Mouse (Mus musculus) kidney, adult 2 months (tissue): ENCODE measurements around the gene Atp8a1. TPM values are rescaled to one million over a fixed set of nuclear protein-coding genes. Genes with fewer than 3 reads are reported as not detected.

ENCODE experiments used
- DNase-seq: peaks from one replicate; pipeline ENCODE4 v3.0.0; 2021
- H3K27ac ChIP-seq: fragments of 200-500 bp; 2 replicates; pipeline ENCODE4 v1.5.1; 2012; ENCODE audit warnings: low read depth, low read length, control low read depth, inconsistent platforms; ENCODE audit not compliant: insufficient read depth
- H3K27me3 ChIP-seq: fragments of 200-500 bp; replicated peaks from 2 replicates; pipeline ENCODE4 v1.6.1; 2012; ENCODE audit warnings: mild to moderate bottlenecking, moderate library complexity, low read length, inconsistent platforms; ENCODE audit not compliant: control insufficient read depth, insufficient read depth
- H3K36me3 ChIP-seq: fragments of 200-500 bp; 2 replicates; pipeline ENCODE4 v1.6.1; 2012; ENCODE audit warnings: mild to moderate bottlenecking, moderate library complexity, low read length, inconsistent platforms; ENCODE audit not compliant: control insufficient read depth, insufficient read depth
- H3K4me1 ChIP-seq: fragments of 200-500 bp; 2 replicates; pipeline ENCODE4 v1.6.1; 2011; ENCODE audit warnings: low read length; ENCODE audit not compliant: control insufficient read depth, insufficient read depth
- H3K4me3 ChIP-seq: fragments of 200-500 bp; 2 replicates; pipeline ENCODE4 v1.5.1; 2011; ENCODE audit warnings: mild to moderate bottlenecking, low read depth, low read length, control low read depth; ENCODE audit not compliant: insufficient read depth
- CTCF ChIP-seq: fragments of 200-500 bp; conservative IDR thresholded peaks from 2 replicates; pipeline ENCODE4 v1.5.1; 2011; ENCODE audit warnings: low read depth, mild to moderate bottlenecking, control low read depth, low read length, moderate library complexity, mixed read lengths; ENCODE audit not compliant: insufficient read depth, insufficient read length
- POLR2A ChIP-seq: fragments of 200-500 bp; IDR thresholded peaks from one replicate; pipeline ENCODE4 v1.6.1; 2011; ENCODE audit warnings: low read depth, low read length, control low read depth
- WGBS: fragments of 180-500 bp; shearing (Covaris S2); methylation state at CpG from one replicate; pipeline ENCODE4 v1.1.7; 2018; 5-methylcytosine and 5-hydroxymethylcytosine counted together
- polyA plus RNA-seq: library from polyadenylated mRNA; depleted of rRNA; stranded (reverse); fragments of >200 nt; gene quantifications from 2 replicates; pipeline ENCODE4 v1.2.3, GENCODE M21; 2012

Atp8a1 gene
- polyA plus RNA-seq, 1 experiment = 5.1 TPM

GRCm38 (mm10) chr5:67799785-67800184 lies 47.4 kb downstream of the Atp8a1 start:
- H3K27me3 ChIP-seq = no peaks in the 10 kb centered on the region
- H3K4me1 ChIP-seq = no peaks in the 10 kb centered on the region
- H3K27ac ChIP-seq = no peak overlapping the region
- no peak overlapping the region for H3K4me3 ChIP-seq
- H3K36me3 ChIP-seq = no peaks in the 10 kb centered on the region
- no peak for DNase-seq
- TF ChIP-seq CTCF = no peak
- no peak for TF ChIP-seq POLR2A
- WGBS = 91% methylated on average over 7 of the region's 7 CpGs

- peak; percentile 23 for DNase-seq
- TF ChIP-seq CTCF = no peak
- TF ChIP-seq POLR2A = no peak
Measured at GRCm38 (mm10) chr5:67798348-67798747, 48.9 kb downstream of the Atp8a1 start.

GRCm38 (mm10) chr5:67797006-67797958 lies 50.0 kb downstream of the Atp8a1 start:
- no peaks in the 10 kb centered on the region for H3K27me3 ChIP-seq
- H3K4me3 ChIP-seq = no peak overlapping the region
- no peak for TF ChIP-seq CTCF
- TF ChIP-seq POLR2A = no peak
- H3K36me3 ChIP-seq = no peaks in the 10 kb centered on the region
- no peaks in the 10 kb centered on the region for H3K4me1 ChIP-seq
- 53% methylated on average over 14 of the region's 14 CpGs for WGBS
- peak overlapping the region; percentile 18 for H3K27ac ChIP-seq
- DNase-seq = peak; percentile 79

More at GRCm38 (mm10) chr5:67798348-67798747, 48.9 kb downstream of the Atp8a1 start:
- H3K4me1 ChIP-seq = no peaks in the 10 kb centered on the region
- H3K27ac ChIP-seq = no peak overlapping the region
- H3K27me3 ChIP-seq = no peaks in the 10 kb centered on the region
- 81% methylated on average over 4 of the region's 4 CpGs for WGBS
- no peak overlapping the region for H3K4me3 ChIP-seq
- H3K36me3 ChIP-seq = no peaks in the 10 kb centered on the region

GRCm38 (mm10) chr5:67794129-67794800 lies 53.0 kb downstream of the Atp8a1 start:
- no peaks in the 10 kb centered on the region for H3K36me3 ChIP-seq
- no peak overlapping the region for H3K4me3 ChIP-seq
- no peak for TF ChIP-seq CTCF
- no peak for TF ChIP-seq POLR2A
- H3K27me3 ChIP-seq = no peaks in the 10 kb centered on the region
- 84% methylated on average over 10 of the region's 10 CpGs for WGBS
- no peaks in the 10 kb centered on the region for H3K4me1 ChIP-seq
- H3K27ac ChIP-seq = no peak overlapping the region
- no peak for DNase-seq

- no peaks in the 10 kb centered on the region for H3K27me3 ChIP-seq
- no peak overlapping the region; the same call in 1 of the 2 replicates for H3K27ac ChIP-seq
- WGBS = 63% methylated on average over 7 of the region's 7 CpGs
- no peaks in the 10 kb centered on the region for H3K36me3 ChIP-seq
- TF ChIP-seq POLR2A = no peak
- TF ChIP-seq CTCF = no peak
- DNase-seq = no peak
- no peaks in the 10 kb centered on the region for H3K4me1 ChIP-seq
- H3K4me3 ChIP-seq = no peak overlapping the region
Measured at GRCm38 (mm10) chr5:67782775-67783174, 64.5 kb downstream of the Atp8a1 start.

GRCm38 (mm10) chr5:67778026-67778425 lies 69.2 kb downstream of the Atp8a1 start:
- H3K36me3 ChIP-seq = no peaks in the 10 kb centered on the region
- 39% methylated on average over 8 of the region's 8 CpGs for WGBS
- H3K27ac ChIP-seq = no peak overlapping the region
- H3K4me1 ChIP-seq = no peaks in the 10 kb centered on the region
- TF ChIP-seq POLR2A (no peak), CTCF (no peak; the same call in 1 of the 2 replicates)
- H3K27me3 ChIP-seq = no peaks in the 10 kb centered on the region
- peak; percentile 51 for DNase-seq
- peak overlapping the region; percentile 6; the same call in 1 of the 2 replicates for H3K4me3 ChIP-seq

GRCm38 (mm10) chr5:67774186-67774585 lies 73.0 kb downstream of the Atp8a1 start:
- TF ChIP-seq POLR2A (no peak), CTCF (no peak)
- H3K27me3 ChIP-seq = no peaks in the 10 kb centered on the region
- no peak overlapping the region for H3K4me3 ChIP-seq
- no peak overlapping the region for H3K27ac ChIP-seq
- no peaks in the 10 kb centered on the region for H3K4me1 ChIP-seq
- no peaks in the 10 kb centered on the region for H3K36me3 ChIP-seq
- 93% methylated on average over 2 of the region's 2 CpGs for WGBS
- no peak for DNase-seq
